Mouse (Mus musculus): ENCODE results near the gene Gprin2.

- no peak for TF ChIP-seq CTCF (IDR thresholded peaks at IDR 0.05)
- TF ChIP-seq EP300 (IDR thresholded peaks at IDR 0.05), result no peak
Observed at GRCm38 (mm10) chr14:34155752-34156151, 45.7 kb downstream of the Gprin2 start.

Data from lung, postnatal 0 days (tissue).